Mouse (Mus musculus) adrenal gland, postnatal 14 days (tissue): ENCODE measurements around the gene Prr22. TPM values are rescaled to one million over a fixed set of nuclear protein-coding genes. Genes with fewer than 3 reads are reported as not detected.

Experiments used
- DNase-seq: peaks from one replicate; pipeline ENCODE4 v3.0.0; 2021; ENCODE audit warnings: mixed read lengths
- total RNA-seq: library from RNA; stranded (reverse); gene quantifications from 2 replicates; pipeline ENCODE4 v1.2.3, GENCODE M21; 2021

Gene Prr22
- total RNA-seq, 1 experiment from 2014 or later: 0.30 TPM

DNA sequence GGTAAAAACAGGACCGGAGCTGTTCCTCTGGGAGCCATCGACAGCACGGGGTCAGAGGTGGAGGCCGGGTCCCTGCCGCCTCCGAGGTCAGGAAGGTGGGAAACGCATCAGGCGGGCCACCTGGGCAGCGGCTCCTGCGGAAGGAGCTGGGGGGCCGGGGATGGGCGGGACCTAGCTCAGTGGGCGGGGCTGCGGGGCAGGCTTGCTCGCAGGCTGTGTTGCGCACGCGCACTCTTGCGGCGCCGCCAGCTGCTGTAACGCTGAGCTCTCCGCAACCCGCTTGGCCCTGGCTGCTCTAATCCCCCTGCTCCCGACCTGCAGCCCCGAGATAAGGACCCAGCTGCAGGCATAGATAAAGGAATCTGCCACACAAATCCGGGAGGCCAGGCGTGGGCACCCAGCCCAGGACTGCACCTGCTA, 8.0 kb upstream of the Prr22 start:
- DNase-seq: peak; percentile 94

DNA sequence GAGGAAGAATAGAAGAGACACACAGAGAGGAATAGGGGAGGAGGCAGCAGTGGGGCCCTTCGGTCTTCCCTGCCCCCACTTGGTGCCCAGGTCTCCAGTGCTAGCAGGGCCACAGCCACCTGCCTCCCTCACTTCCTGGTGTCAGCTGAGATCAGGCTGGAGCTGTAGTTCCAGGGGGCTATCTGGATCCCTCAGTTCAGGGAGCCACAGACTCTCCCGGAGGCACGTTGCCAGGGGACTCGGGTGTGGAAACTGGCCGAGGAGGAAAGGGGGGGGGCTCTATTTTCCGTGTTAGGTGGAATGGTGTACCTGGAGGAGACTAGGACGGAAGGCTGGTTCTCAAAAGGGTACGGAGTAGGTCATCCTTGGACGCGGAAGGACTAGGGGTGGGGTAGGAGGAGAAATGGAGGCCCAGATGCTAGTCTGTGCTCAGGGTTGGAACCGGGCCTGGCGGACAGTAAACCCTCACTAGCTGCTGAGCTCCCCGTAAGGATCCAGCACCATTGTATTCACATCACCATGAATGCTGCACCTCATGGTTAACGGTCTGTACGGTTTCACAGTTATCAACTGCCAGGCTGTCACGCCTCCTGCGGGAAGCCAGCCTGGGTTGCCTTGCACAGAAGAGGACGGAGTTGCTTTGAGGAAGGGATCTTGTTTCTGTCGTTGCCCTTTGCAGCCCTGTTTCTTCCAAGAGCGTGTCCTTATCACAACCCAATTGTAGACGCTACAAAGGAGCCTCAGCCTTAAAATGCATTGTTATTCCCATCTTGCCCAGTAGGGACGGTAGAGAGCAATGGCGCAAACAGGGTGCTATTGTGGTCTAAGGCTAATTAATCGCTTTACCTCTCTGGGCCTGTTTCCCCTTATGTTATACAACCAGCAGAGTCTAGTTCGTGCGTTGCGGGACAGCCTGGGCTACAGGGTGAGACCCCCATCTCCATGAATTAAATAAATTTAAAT, 7.0 kb upstream of the Prr22 start:
- peak; percentile 70 for DNase-seq

DNA sequence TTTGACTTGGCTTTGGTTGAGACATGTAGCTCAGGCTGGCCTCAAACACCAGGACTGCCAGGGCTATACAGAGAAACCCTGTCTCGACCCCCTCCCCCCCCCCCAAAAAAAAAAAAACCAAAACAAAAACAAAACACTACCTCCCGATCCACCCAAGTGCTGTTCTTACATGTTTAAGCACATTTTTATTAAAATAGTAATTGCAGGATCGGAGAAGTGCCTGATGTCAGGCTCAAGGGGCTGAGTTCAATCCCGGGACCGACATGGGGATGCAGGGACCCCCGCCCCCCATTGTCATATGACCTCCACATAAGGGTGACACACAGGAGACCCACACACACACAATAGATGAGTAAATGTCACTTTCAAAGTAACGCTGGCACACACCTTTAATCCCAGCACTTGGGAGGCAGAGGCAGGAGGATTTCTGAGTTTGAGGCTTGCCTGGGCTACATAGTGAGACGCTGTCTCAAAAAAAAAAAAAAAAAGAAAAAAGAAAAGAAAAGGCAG, 6.3 kb upstream of the Prr22 start:
- no peak for DNase-seq

DNA sequence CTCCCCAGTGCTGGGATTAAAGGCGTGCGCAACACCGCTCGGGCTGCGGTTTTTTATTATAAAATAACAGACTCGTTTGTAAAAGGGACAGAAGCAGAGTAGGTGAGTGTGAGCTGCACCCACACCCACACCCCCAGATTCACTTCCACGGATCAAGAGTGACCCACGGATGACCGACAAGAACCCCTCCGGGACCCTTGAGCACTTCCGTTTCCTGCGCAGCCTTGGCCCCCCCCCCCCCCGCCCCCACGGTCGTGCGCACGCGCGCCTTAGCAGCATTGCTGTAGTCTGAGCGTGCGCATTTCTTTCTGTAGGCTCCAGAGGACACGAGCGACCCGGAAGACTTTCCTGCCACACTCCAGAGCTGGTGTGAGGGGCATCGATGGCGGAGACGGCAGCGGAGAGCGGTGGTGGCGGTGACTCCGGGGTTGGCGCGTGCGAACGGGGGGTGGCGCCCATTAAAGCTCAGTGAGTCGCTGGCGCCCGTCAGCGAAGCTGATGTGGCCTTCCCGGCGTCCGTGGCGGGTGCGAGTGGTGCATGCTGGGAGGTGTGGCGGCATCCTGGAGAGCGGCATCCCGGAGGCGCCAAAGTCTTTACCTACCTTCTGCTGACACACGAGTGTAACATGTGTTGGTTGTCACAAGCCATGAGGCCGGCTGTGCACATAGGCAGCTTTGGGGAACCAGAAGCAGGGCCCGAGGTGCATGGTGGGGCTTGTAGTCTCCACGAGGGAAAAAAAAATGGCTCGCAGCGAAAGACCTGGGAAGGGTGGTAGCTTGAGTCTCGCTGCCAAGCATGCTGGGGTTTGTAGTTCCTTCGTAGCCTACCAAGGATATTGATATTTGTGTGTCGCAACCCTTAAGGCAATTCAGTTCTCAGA, 5.3 kb upstream of the Prr22 start, which contains the start of gene Dus3l:
TSS of gene Dus3l (plus strand) at position 284 of the 881 bp plus-strand sequence.
- peak; percentile 90 for DNase-seq

DNA sequence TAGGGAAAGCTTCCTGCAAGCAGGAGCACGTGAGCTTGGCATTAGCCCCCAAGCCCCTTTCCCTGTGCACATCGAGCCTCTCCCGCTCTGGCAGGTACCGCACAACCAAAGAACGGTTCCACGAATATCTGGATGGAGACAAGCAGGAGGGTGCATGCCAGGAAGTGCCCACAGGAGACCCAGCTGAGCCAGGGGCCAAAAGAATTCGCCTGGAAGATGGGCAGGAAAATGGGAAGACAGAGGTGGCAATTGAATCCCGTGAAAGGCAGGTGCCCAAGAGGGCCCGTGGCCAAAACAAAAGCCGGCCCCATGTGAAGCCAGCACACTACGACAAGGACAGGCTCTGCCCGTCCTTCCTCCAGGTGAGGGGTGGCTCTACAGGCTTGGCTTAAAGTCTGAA, 4.6 kb upstream of the Prr22 start:
- DNase-seq: no peak

DNA sequence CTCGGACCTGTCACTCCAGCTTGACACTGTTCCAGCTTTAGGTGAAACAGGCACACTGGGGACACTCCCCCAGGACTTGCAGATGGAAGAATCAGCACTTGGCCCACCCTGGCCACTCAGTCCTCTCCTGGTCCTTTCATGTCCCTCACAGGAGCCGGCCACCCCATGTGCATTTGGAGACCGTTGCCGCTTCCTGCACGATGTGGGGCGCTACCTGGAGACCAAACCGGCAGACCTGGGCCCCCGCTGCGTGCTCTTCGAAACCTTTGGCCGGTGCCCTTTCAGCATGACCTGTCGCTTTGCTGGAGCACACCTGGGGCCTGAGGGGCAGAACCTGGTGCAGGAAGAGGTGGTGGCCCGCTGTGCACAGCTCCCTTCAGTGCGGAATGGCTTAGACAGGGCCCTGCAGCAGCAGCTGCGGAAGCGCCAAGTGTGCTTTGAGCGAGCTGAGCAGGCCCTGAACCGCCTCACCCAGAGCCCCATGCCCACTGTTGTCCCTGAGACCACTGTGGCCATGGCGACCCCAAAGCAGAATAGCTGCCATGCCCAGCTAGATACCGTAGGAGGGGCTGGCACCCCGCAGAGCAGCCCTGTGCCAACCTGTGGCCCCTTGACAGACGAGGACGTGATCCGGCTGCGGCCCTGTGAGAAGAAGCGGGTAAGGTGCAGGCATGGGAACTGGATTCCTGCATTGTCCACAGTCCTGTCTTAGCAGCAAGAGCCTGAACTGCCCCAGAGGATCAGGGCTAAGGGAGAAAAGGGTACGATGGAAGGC, 3.2 kb upstream of the Prr22 start:
- DNase-seq: no peak

DNA sequence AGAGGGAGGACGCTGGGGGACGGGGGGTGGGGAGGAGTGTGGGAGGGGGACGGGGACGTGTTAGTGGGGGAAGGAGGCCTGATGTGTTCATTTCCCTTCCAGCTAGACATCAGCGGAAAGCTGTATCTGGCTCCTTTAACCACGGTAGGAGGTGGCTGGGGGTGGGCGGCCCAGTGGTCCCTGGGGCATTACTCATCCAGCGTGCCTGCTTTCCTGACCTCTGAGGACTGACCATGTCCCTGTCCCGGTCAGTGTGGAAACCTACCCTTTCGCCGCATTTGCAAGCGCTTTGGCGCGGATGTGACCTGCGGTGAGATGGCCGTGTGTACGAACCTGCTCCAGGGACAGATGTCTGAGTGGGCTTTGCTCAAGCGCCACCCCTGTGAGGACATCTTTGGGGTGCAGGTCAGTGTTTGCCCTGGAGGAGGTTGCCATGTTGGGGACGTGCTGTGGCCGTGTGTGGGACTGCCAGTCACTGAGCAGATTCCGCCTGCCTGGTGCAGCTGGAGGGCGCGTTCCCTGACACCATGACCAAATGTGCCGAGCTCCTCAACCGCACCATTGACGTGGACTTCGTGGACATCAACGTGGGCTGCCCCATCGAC, 2.4 kb upstream of the Prr22 start:
- no peak for DNase-seq

DNA sequence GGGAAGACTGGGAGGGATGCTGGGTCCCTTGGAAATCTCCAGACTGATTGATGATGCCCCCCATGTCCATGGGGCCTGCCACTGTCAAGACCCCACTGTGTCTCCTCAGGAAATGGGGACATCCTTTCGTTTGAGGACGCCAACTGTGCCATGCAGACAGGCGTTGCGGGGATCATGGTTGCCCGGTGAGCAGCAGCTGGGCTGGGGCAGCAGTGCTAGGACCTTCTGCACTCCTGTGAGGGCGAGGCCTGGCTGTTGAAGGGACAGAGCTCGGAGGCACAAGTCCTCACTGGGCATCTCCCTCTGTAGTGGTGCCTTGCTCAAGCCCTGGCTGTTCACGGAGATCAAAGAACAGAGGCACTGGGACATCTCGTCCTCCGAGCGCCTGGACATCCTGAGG, 1.1 kb upstream of the Prr22 start:
- no peak for DNase-seq

DNA sequence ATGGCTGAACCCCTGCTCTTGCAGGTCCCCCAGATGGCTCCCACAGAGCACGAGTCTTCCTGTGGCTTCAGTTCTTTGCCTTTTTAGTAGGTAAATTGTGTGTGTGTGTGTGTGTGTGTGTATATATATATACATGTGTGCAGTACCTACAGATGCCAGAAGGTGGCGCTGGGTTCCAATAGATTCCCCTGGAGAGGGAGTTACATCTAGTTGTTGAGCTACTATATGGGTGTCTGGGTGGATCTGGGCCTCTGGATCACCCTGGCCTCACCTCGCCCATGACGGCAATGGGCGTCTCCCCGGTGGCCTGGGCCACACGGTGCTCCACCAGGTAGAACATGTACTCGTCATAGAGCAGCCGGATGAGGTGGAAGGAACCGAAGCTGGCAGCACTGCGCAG, 7.5 kb downstream of the Prr22 start:
- no peak for DNase-seq

DNA sequence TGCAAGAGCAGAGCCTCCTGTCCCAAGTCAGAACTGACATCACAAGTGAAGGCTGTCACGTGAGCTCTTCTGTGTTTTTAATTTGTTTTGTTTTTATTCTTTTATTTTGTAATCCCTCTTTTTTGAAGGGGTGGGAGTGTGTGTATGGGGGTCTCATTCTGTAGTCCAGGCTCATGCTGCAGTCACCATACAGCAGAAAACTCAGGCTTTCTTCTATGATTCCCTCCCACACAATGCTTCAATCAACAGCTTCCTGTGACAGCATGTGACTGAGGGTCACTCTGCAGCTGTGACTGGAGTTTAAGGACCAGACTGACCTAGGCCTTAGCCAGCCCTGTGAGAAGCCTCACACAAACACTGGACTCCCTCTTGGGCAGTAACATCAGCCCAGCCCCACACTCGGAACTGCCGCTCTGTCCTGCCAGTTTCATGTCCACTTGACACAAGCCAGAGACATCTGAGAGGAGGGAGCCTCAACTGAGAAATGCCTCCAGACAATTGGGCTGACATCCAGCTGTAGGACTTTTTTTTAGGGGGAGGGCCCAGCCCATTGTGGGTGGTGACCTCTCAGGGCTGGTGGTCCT, 8.8 kb downstream of the Prr22 start:
- no peak for DNase-seq

DNA sequence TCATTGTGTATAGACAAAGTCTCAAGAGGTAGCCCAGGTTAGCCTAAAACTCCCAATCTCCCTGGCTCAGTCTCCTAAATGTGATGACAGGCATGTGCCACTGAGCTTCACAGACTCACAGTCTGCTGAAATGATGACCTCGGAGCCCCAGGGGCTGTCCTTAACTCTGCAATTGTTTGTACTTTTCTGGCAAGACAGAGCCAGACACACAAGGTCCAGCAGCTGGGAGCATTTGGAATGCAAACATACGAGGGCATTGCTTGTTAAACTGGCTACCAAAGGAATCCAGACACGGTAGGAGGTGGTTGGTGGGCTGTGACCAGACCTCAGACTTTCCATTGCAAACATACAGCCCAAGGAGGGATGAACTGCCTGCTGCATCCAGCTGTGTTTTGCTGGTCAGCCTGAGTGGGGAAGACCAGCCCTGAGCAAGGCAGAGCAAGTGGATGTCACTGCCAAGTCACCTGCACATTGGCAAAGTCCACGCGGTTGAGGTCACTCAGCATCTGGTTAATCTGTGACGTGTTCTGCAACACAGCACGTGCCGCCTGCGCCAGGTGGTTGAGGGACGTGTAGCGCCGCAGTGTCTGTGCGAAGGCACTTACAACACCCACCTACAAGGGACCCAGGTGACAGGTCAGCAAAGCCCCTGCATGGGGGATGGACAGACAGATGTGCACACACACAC, 10.4 kb downstream of the Prr22 start:
- no peak for DNase-seq

DNA sequence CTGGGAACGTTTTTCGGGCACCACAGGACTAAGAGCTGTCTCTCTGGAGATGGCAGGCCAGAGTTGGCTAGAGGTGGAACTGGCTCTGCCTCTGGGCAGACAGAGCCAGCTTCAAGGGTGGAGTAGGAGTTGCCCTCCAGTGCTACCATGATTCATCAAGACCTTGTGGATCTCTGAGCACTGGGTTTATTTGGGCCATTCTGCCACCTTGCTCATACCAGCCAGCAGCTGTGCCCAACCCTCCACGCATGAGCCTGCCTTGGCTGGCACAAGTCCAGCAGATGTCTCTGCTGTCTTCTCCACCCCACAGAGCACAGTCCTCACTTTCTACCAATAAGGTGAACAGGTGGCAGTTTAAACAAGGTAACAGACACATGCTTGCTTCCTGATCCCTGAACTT, 18.8 kb downstream of the Prr22 start:
- DNase-seq: peak; percentile 79

DNA sequence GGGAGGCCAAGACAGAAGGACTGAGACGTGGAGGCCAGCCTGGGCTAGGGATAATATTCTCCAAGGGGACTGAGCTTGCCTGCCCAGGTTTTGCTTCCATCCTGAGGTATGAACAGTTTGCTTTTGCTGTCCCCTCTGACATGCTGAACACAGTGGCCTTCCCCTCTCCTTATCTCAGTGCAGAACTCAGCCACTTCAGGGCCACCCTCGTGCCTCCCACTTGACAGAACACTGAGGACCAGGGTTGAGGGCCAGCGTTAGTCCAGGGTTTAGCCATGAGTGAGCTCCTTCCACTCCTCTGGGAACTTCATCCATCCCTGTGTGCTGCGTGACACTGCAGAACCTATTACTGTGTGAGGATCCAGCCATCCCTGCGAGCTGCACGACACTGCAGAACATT, 19.2 kb downstream of the Prr22 start:
- no peak for DNase-seq

DNA sequence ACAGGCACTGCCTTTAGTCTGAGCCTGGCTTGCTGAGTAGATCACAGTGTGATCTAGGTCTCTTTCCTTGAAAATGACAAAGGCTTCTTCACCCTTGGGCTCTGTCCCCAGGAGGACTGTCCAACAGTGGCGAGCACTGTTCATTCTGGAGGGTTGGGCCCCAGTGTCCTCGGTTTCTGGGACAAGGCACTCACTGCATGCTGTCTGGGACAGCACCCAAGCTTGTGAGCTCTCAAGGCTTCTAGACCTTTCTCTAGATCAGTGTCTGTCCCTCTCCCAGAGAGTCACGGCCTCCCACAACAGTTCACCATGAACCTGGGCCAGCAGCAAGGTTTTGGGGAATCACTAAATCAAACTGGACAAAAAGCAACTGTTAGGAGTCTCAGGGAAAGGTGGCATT, 22.5 kb downstream of the Prr22 start:
- no peak for DNase-seq

DNA sequence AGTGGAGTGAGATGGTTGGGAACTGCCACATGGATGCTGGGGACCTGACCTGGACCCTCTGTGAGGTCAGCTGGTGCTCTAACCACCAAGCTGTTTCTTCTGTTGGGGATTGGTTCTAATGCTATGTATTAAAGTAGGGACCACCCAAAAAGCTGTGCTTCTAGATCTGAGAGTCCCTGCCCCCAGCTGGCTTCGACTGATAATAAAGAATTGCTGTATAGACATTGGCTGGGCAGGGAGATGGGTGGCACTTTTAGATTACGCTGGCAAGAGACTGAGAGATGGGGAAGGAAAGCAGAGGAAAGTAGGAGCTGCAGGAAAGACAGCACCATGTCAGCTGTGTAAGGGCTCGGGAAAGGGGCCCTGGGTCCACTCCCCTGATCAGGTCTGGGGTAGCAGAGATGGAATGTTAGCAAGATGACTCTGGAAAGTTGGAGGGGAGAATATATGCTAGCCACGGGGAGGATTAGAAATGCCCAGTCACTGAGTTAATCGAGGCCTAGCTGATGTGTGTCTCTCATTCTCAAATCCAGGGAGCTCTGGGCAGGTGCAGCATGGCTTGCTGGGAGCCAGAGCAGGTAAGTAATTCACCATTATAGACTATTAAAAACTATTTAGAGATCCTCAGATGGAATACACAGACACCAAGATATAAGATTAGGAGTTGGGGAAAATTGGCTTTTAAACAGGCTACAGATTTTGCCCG, 23.7 kb downstream of the Prr22 start:
- no peak for DNase-seq

DNA sequence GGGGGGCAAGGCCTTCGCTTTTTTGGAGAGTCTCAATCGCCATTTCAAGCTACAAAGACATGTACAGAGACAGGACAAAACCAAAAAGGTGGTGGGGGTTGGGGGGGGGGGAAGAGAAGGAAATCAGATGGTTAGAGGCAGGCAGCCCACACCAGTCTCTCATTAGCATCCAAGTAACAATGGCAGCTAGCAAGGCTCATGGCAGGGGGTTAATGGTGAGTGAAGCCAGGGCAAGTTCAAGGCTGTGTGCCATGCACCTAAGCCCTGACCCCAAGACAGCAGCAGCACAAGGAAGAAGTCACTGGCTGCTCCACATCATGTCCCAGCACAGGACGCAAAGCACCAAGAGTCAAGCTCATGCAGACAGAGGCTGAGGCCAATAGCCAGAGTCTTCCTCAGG, 29.2 kb downstream of the Prr22 start:
- no peak for DNase-seq

DNA sequence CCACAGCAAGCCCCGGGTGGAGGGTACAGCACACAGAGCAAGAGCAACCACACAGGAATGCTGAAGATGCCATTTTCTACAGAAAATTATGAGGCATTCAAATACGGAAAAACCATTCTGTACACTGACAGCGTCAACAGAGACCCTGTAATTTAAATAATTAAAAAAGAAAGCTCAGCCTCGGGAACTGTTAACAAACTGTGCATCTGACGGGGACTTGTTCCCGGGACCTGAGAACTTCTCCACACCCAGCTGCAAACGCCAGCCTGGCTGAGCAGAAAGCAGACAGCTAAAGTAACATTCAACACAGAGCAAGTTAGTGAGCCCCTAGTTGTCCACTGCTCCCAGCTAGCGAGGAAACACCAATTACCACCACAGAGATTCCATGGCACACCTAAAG, 32.0 kb downstream of the Prr22 start:
- DNase-seq: no peak

DNA sequence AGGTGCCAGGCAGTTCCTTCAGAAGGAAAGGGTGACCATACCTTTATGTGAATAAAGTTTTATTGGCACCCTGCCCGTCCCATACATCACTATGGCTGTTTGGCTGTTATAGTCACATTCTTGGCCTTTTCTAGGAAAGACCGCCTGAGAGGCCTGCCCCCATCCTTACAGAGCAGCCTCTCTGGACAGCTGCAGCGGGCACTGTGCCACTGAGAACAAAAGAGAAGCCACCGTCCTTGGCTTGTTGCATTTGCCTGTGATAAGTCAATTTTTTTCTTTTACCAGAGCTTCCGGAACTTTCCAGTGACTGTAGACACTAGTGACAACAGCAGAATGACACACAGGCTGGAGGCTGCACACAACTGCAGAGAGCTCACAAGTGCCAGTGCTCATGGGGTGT, 34.9 kb downstream of the Prr22 start:
- peak; percentile 85 for DNase-seq

DNA sequence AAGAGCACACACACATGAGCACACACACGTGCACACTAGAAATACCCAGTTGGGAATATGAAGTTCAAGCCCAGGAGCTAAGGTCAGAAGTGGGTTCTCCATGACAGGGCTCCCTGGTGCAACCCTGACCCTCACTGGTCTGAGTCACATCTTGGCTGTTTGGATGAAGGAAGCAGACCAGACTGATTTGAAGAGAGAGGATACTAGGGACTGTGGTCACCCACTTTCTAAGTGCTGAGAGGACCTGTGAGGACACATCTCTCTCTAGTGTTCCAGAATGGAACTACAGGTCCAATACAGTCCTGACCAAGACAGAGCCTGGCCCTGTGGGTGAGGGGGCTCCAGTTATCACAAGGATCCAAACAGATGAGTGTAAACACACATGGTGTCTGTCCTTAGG, 35.7 kb downstream of the Prr22 start:
- peak; percentile 63 for DNase-seq

DNA sequence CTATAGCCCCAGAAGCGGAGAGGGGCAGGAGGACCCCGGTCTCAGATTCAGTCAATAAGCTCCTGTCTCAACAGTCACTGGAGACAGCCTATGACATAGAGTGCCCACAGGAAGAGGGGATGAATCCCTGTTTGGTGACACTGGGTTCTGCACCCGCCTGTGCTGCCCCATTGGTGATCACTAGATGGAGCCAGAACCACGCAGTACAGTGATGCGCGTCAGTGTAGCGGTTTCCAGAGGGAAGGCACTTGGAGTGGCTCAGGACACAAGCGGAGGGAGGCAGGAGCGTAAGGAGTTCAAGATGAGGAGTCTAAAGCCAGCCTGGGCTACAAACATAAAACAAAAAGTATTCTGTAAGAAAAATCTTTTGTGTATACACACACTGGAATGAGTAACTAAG, 38.5 kb downstream of the Prr22 start:
- peak; percentile 88 for DNase-seq
